Mouse (Mus musculus) brain, embryonic 14.5 days (tissue): ENCODE measurements around the gene Plscr2.

ENCODE experiments used
- CTCF ChIP-seq: fragments of 200-500 bp; IDR thresholded peaks from 2 replicates; pipeline ENCODE4 v1.5.1; 2012; ENCODE audit warnings: inconsistent platforms, mild to moderate bottlenecking, moderate library complexity, borderline replicate concordance; ENCODE audit not compliant: insufficient read depth, insufficient read length; ENCODE audit errors: extremely low read depth
- POLR2A ChIP-seq: fragments of 200-500 bp; IDR thresholded peaks from 2 replicates; pipeline ENCODE4 v1.6.1; 2012; ENCODE audit warnings: mild to moderate bottlenecking, inconsistent platforms, borderline replicate concordance; ENCODE audit not compliant: poor library complexity, insufficient read depth, insufficient read length, severe bottlenecking; ENCODE audit errors: extremely low read depth

DNA sequence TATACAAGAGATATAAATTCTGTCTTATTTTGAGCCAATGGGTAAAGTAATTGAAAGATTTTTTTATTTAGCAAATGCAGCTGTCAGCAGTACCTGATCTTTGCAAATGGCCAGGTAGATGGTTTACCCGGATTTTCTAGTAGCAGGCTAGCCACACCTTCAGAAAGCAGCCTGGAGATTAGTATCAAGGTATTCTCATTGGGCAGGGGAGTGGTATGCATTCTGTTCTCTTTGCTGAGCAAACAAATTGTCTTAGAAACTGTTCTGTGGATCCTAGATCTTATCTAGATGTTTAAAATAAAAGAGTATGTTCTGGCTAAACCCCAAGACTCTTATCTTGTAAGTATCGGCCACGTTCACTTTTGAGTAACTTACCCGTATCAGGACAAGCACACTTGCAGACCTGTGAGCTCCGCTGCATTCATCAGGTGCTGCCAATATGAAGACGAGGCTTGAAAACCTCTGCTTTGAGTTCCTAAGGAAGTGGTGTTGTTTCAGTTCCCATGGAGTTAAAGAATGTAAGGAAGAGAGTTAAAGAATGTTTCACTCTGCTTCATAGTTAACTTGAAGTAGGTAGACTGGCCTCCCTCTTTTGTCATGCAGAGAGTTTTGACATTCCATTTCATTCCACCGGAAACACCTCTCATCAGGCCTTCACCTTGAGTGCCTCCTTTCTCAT, 14.8 kb upstream of the Plscr2 start:
- no peak for TF ChIP-seq CTCF
- no peak for TF ChIP-seq POLR2A
